Mouse (Mus musculus): Measurements from ENCODE around the gene Eif2b3.

GRCm38 (mm10) chr4:117058512-117058911 is 39.3 kb downstream of the Eif2b3 start:
- no peak for TF ChIP-seq POLR2A (IDR thresholded peaks at IDR 0.05; ENCODE audit: insufficient read length, low read depth)
- TF ChIP-seq CEBPB (IDR thresholded peaks at IDR 0.05; ENCODE audit: insufficient read depth, poor library complexity, severe bottlenecking): no peak
- TF ChIP-seq USF1 (IDR thresholded peaks at IDR 0.05; ENCODE audit: low read depth): no peak
- TF ChIP-seq MAX (IDR thresholded peaks at IDR 0.05; ENCODE audit: low read depth): no peak
- TF ChIP-seq MYOD1 (IDR thresholded peaks at IDR 0.05; ENCODE audit: control insufficient read depth in 1 of 3, insufficient read length in 2 of 3, low read depth in 2 of 3): no peak
- TF ChIP-seq POLR2AphosphoS2 (IDR thresholded peaks at IDR 0.05; ENCODE audit: insufficient read length, low read depth): no peak
- no peak for TF ChIP-seq SRF (IDR thresholded peaks at IDR 0.05; ENCODE audit: control insufficient read depth, insufficient read length, low read depth)
- no peak for TF ChIP-seq MYOG (IDR thresholded peaks at IDR 0.05; ENCODE audit: control insufficient read depth in 1 of 3, insufficient read depth in 1 of 3, insufficient read length in 2 of 3, low read depth in 2 of 3)
- no peak for TF ChIP-seq E2F4 (IDR thresholded peaks at IDR 0.05; ENCODE audit: insufficient read depth)
- no peak for TF ChIP-seq TCF12 (IDR thresholded peaks at IDR 0.05; ENCODE audit: insufficient read depth, poor library complexity, severe bottlenecking)
